Mouse (Mus musculus): Measurements from ENCODE around the gene Tmem106b.

Gene Tmem106b

GRCm38 (mm10) chr6:13069302-13070146, at the start of gene Tmem106b:
TSS of gene Tmem106b (plus strand) at chr6:13069759.
- 4% methylated on average over 61 of the region's 61 CpGs for WGBS

GRCm38 (mm10) chr6:13021245-13022100, 48.1 kb upstream of the Tmem106b start:
- 60% methylated on average over 5 of the region's 5 CpGs for WGBS

- WGBS, result 49% methylated on average over 1 of the region's 1 CpGs
These were observed 38.6 kb upstream of the Tmem106b start for GRCm38 (mm10) chr6:13030961-13031360.

- 71% methylated on average over 4 of the region's 4 CpGs for WGBS
These were observed 17.0 kb upstream of the Tmem106b start for GRCm38 (mm10) chr6:13052408-13053200.

GRCm38 (mm10) chr6:13062063-13062462, 7.5 kb upstream of the Tmem106b start:
- WGBS, result 80% methylated on average over 4 of the region's 4 CpGs

- 89% methylated on average over 2 of the region's 2 CpGs for WGBS
These were observed 6.8 kb upstream of the Tmem106b start for GRCm38 (mm10) chr6:13062691-13063255.

- WGBS, result under 1% methylated on average over 11 of the region's 11 CpGs
These were observed 527 bp downstream of the Tmem106b start for GRCm38 (mm10) chr6:13070147-13070425.

GRCm38 (mm10) chr6:13070485-13070884, 926 bp downstream of the Tmem106b start:
- whole genome bisulfite sequencing, result 18% methylated on average over 4 of the region's 4 CpGs

GRCm38 (mm10) chr6:13073036-13073435, 3.5 kb downstream of the Tmem106b start:
- 98% methylated on average over 4 of the region's 4 CpGs for WGBS

GRCm38 (mm10) chr6:13073876-13074275, 4.3 kb downstream of the Tmem106b start:
- WGBS, result 46% methylated on average over 2 of the region's 2 CpGs

GRCm38 (mm10) chr6:13082881-13083280, 13.3 kb downstream of the Tmem106b start:
- 43% methylated on average over 9 of the region's 9 CpGs for WGBS

GRCm38 (mm10) chr6:13096656-13097435, 27.3 kb downstream of the Tmem106b start:
- 59% methylated on average over 2 of the region's 2 CpGs for WGBS

GRCm38 (mm10) chr6:13100137-13100536, 30.6 kb downstream of the Tmem106b start:
- WGBS, result 93% methylated on average over 2 of the region's 2 CpGs

- whole genome bisulfite sequencing, result 66% methylated on average over 1 of the region's 1 CpGs
These were observed 39.1 kb downstream of the Tmem106b start for GRCm38 (mm10) chr6:13108662-13109061.

- WGBS, result 96% methylated on average over 1 of the region's 1 CpGs
These were observed 67.7 kb downstream of the Tmem106b start for GRCm38 (mm10) chr6:13137255-13137654.

All from cerebral cortex, adult 2 months (tissue).